Mouse (Mus musculus) small intestine, adult 10 weeks (tissue): Measurements from ENCODE around the gene Tctex1d1. TPM values are rescaled to one million over a fixed set of nuclear protein-coding genes. Genes with fewer than 3 reads are reported as not detected.

Source experiments
- polyA plus RNA-seq: library from polyadenylated mRNA; stranded (reverse); fragments of 350-450 nt; fragmentation: Illumina TruSeq; extraction: RNeasy Lipid Tissue Mini Kit (QIAGEN cat#74804); gene quantifications from one replicate; pipeline ENCODE4 v1.2.3, GENCODE M21; 2014; ENCODE audit warnings: low replicate concordance

Gene Tctex1d1
- polyA plus RNA-seq, result not detected

GRCm38 (mm10) chr4:102978440-102978839 lies at the start of gene Tctex1d1:
Gene Tctex1d1, plus strand, starts transcription at chr4:102978606.

GRCm38 (mm10) chr4:103026621-103027020 lies 48.2 kb downstream of the Tctex1d1 start, which contains the start of gene Insl5:
Gene Insl5, minus strand, starts transcription at chr4:103026842.

Other genes starting within 250 kb of the Tctex1d1 start
- gene Sgip1, start 237.3 kb upstream of the Tctex1d1 start, polyA plus RNA-seq, result 1.9 TPM
- gene Insl5, start 48.2 kb downstream of the Tctex1d1 start, polyA plus RNA-seq, result not detected
- gene Mier1, start 135.8 kb downstream of the Tctex1d1 start, polyA plus RNA-seq, result 130 TPM
- gene Wdr78, start 135.9 kb downstream of the Tctex1d1 start, polyA plus RNA-seq, result 1.4 TPM
- 36.9 TPM for gene Slc35d1, start 236.6 kb downstream of the Tctex1d1 start, polyA plus RNA-seq